Mouse (Mus musculus) adrenal gland, postnatal 36 days (tissue): ENCODE measurements around the gene Zfp112. TPM values are rescaled to one million over a fixed set of nuclear protein-coding genes. Genes with fewer than 3 reads are reported as not detected.
"Not testable (repeated sequence)": the region's sequence is repeated elsewhere in the genome, so short reads cannot be mapped to it uniquely, and the experiment has no call there.

Source experiments
- DNase-seq, 2 experiments: peaks; one replicate each; pipeline ENCODE4 v3.0.0; 2021; ENCODE audit warnings: mixed read lengths in 1 of 2
- long read RNA-seq, 2 experiments: library from polyadenylated mRNA; stranded (forward); transcript quantifications; one replicate each; pipeline ENCODE4 v2.0.0; 2021; ENCODE audit warnings: borderline sequencing depth in 2 of 2
- total RNA-seq, 2 experiments: library from RNA; stranded (reverse); gene quantifications; 2 replicates each; pipeline ENCODE4 v1.2.3; 2021

Gene Zfp112
- total RNA-seq, result 1 to 10 TPM; 2.8 to 3.4 TPM
- long read RNA-seq, experiment 1, partial matches to known transcripts, result 0 of 3 reads
- long read RNA-seq, experiment 1, other reads (novel, unspliced or antisense), result 0 of 3 reads
- long read RNA-seq, experiment 2, partial matches to known transcripts, result 0 of 1 reads
- long read RNA-seq, experiment 2, other reads (novel, unspliced or antisense), result 0 of 1 reads

GRCm38 (mm10) chr7:24112156-24112856, at the start of gene Zfp112:
Gene Zfp112, plus strand, starts transcription at chr7:24112314.
- peak; percentile 85 to 86 for DNase-seq

DNA sequence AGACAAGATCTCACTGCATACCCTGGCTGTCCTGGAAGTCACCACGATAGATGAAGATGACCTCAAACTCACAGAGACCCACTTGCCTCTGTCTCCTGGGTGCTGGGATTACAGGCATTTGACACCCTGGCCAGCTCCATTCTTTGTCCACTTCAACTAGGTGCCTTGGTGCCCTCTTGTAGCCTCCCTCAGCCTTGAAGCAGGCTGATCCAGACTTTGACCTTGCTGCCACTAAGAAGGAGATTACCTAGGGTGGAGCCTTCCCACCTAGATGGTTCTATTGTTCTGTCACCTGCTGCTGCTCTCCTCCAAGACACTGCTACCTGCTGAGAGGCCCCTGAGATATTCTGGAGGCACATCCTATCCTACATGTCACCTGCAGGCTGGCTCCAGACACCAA, 37.7 kb upstream of the Zfp112 start:
- not testable (repeated sequence) for DNase-seq

DNA sequence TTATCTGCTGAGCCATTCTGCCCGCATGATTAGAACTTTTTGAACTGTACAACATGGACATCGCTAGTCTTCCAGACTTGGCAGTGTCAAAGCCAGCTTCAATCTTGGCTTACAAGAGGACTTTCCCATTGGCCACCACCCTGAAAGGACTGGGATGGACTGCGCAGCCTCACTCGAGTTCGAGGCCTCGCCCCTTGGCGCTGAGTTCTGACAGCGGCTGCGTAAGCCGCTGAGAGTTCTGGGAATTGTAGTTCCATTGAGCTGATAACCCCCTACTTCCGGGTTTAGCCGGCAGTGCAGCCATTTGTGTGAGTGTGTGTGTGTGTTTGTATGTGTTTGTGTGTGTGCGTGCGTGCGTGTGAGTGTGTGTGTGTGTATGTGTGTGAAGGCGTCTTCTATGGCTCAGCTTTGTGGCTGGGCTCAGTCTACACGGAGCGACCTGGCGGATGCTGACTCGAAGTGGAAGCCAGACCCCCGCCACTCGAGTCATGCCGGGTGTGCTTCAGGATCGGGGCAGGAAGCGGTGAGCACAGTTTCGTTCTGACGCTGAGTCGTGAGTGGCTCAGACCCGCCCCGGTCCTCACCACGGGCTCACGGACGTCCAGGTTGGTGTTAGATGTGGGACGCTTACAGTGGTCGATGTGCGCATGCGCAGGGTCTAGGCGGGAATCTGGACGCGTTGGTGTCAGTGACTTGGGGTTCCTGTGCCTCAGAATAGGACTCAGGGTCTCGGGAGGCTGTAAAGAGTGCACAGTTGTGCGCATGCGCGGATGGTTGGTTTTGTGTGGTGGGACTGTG, 30.3 kb upstream of the Zfp112 start, which contains the start of gene Zfp180:
Gene Zfp180 (plus strand): TSS at position 291 of the 798 bp plus-strand sequence.
- peak; percentile 96 to 97 for DNase-seq

DNA sequence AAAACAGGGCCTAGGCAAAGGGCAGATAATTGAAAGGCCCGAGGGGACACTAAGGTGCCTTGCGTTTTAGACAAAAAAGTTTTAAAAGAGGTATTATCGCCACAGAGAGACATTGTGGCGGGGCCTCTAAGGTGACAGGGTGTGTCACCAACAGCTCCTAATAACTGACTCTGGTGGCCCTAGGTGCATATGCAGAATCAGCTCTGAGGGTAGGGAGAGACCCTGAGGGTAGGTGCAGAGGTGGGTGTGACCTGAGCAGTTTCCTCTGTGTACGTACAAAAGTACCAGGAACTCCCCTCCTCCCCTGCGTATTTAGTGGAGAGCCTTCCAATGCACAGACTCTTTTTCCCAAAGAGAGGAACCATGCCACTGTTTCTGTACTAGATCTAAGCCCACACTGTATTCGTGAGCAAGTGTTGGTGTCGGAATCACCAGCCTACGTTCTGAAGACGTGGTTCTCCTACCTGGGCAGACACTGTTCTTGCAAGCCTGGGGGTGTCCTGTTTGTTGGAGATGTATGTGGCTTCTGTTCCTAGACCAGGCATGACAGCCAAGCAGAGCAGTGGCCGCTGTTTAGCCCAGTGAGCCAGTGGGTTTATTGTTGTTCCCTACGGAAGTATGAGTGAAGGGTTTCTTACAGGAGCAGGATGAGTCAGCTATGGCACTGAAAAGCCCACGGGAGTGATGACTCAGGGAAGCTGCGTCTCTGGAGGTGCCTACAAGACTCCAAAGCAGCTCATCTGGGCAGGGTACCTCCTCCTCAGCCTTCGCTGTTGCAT, 29.5 kb upstream of the Zfp112 start:
- peak; percentile 16 to 32 for DNase-seq

DNA sequence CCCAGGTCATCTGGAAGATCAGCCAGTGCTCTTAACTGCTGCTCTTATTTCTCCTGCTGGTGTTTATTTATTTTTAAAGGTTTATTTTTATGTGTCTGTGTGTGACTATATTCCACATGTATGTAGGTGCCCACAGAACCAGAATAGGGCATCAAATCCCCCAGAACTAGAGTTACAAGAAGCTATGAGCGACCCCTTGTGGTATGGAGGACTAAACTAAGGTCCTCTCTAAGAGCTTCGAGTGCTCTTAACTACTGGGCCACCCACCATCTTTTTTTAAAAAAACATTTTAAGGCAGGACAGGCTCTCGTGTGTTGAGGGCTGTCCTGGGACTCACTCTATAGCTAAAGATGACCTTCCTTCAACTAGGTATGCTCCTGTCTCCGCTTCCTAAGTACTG, 25.2 kb upstream of the Zfp112 start:
- DNase-seq, result no peak

- DNase-seq, result no peak
These were observed 24.5 kb upstream of the Zfp112 start for GRCm38 (mm10) chr7:24087485-24088125.

DNA sequence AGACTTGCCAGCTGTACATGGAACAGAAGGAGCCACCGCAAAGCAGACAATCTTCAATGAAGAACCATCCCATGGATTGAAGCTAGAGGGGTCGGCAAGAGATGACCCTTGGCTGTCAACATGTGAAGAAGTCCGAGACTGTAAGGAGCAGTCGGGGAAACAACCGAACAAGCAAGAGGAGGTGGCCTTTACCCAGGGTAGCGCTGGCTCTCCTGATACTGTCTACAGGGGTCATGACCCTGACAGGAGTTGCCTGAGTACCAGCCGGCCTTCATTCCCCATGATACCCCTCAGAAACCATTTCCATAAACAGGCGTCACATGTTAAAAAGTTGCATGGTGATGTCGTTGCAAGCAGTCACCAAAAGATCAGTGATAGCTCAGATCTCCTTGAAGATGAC, 7.7 kb upstream of the Zfp112 start:
- no peak for DNase-seq

GRCm38 (mm10) chr7:24105144-24105703, 6.9 kb upstream of the Zfp112 start:
- DNase-seq, result no peak

DNA sequence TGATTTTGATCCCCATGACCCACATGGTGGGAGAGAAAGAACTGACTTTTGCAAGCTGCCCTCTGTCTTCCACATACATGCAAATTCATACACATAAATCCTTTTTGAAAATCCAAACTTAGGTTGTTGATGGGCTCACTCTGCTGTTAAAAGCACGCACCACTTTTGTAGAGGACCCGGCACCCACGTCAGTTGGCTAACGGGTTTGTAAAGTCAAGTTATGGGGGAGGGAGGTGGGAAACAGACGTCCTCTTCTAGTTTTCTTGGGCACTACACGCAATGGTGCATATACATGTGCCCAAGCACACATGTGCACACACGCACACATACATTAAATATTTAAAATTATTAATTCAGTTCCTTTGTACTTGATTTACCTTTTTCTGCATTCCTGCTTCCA, 1.3 kb upstream of the Zfp112 start:
- no peak for DNase-seq

DNA sequence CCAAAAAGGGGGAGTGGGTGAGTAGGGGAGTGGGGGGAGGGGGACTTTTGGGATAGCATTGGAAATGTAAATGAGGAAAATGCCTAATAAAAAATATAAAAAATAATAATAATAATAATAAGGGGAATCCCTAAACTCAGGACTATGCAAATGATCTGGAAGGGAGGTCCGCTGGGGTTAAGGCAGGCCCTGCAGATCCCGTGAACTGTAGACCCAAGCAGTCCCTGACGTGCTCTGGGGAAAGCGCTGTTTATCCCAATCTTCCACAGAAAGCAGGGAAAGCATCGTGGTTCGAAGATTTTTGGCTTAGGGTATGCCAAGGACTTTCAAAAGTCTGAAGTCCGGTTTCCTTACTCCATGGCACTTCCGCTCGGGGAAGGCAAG, 350 bp upstream of the Zfp112 start:
- no peak for DNase-seq

DNA sequence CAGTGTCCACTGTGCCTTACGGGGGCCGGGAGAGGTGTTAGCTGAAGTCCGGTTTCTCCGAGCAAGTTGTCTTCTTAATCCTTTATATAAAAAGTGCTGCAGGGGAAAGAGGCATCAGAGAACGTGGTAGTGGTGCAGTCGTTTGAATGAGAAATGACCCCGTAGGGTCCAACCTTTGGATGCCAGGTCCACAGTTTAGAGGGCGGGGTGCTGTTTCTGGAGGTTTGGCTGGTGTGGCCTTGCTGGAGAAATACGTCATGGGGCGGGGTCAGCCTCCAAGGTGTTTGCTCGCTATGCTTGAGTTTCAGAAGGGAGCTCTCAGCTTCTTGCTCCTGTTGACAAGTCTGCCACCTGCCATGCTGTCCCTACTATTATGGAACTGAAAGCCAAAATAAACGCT, 887 bp downstream of the Zfp112 start:
- DNase-seq, result peak; percentile 70 to 82

- DNase-seq, result no peak
These were observed 4.5 kb downstream of the Zfp112 start for GRCm38 (mm10) chr7:24116655-24117054.

DNA sequence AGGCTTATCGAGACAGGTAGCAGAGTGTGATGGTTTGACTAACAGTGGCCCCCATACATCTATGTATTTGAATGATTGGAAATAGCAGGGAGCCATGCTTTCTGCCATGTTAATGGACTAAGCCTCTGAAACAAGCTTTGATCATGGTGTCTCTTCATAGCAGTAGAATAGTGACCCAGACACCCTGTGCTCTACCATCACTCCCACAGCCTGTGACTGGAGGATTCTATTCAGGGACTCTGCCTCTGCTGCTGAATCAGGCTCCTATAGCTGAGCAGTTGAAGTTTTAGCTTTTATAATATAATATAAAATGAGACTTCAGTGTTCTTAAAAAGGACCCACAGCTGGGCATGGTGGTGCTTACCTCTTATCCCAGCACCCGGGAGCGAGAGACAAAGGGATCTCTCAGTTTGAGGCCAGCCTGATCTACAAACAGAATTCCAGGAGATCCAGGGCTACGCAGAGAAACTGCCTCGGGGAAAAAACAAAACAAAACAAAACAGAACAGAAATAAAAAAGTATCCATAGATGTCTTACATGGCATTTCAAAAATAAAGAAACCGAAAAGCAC, 21.4 kb downstream of the Zfp112 start:
- no peak for DNase-seq

- peak; percentile 90 to 91 for DNase-seq
These were observed 22.1 kb downstream of the Zfp112 start, which contains the start of gene Zfp235 for GRCm38 (mm10) chr7:24133996-24134828. Gene Zfp235, plus strand, starts transcription at chr7:24134169.

DNA sequence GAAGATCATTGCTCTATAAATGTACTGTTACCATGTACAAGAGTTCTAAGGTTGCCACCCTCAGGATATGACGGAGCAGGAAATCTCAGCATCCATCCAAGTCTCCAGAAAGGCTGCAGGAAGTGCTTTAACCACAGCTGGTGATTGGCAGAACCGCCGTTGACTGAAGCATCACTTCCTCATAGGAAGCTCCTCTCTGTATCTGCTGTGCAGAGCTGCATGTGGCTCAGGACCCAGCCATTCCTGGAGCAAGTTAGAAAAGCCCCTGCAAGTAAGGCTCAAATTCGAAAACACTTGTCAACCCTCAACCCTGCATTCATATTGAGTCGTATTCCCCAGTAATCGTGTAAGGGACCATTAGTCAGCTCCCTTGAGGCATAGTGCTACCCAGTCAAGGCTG, 30.5 kb downstream of the Zfp112 start:
- no peak for DNase-seq

DNA sequence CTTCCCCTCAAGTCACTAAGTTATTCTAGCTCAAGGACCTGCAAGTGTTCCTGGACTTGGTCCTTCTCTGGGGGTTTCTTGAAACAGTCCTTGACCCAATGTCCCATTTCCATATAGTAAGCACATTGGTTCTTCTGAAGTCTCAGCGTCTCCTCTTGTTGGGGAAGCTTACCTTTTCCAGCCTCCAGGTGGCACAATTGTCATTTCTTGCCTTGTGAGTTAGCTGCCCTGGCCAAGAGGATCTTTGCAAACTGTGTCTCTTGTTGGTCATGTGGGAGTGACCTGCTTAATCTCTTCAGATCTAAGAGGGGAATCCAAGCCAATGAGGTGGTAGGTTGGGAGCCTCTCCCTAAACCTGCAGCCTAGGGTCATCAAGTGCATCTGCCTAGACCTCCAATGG, 41.2 kb downstream of the Zfp112 start:
- DNase-seq, result peak; percentile 5 to 7

DNA sequence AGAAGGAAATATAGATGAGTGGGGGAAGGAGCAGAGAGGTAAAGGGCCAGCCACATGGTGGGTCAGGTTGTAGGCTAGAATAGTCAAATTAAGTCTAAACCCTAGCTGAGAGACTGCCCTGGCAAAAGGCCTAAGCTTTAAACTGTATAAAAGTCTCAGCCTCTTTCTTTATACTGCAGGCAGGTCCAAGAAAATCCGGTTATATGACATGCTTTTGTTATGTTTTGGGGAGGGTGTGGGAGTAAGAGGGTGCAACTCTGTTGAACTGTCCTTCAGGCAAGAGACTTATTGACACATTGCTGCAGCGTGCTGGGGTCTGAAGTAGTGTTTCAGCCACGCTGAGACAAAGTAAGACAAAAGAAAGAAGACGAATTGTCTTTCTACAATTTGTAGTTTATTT, 60.1 kb downstream of the Zfp112 start:
- no peak for DNase-seq

GRCm38 (mm10) chr7:24174618-24175336, 62.7 kb downstream of the Zfp112 start, which contains the start of gene Zfp114:
Gene Zfp114, plus strand, starts transcription at chr7:24175060.
- DNase-seq, result peak; percentile 27 to 49

- DNase-seq, result no peak
These were observed 63.2 kb downstream of the Zfp112 start for GRCm38 (mm10) chr7:24175337-24175711.
